Comparison of ENCODE assay signal across 8 mouse cellular contexts in the genomic region with DNA sequence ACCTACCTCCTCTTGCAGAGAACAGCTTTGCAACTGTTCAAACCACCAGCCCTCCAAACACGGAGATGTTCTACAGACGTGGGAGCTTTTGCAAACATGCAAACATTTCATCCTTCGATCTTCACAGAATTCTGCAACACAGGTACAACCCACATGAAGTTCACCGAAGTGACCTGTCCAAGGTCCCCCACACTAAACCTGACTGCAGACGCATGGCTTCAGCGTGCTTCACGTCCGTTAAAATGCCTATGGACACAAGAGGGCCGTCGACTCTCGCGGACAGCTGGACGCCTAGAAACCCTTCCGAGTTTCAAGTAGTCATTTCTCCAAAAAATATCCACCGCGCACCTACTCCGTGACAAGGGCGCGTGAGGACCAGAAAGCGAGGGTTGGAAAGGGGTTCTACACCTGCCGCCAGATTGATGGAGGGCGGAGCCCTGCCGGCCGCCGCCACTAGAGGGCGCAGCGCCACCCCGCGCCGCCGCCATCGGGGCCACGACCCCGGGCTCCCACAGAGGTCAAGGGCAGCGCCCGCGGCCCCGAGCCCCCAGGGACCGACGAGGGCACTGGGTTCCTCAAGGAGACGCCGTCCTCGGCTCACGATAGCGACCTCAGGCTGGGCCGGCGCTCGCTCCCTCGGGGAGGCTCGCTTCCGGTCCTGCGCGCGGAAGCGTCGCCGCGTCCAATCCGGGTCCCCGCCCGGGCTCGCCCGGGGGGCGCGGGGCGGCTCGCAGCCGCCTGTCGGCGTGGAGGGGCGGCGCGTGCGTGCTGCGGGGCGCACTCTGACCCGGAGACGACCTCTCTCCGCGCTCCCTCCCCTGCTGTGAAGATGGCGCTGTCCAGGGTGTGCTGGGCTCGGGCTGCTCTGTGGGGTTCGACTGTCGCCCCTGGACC. TPM values are rescaled to one million over a fixed set of nuclear protein-coding genes. Genes with fewer than 3 reads are reported as not detected.
DNase-seq lines count a peak whose midpoint lies in the region; ATAC-seq lines count a peak whose summit lies in the region.

A gene (plus strand): TSS at position 729 of the 894 bp plus-strand sequence.

- H3K27me3 ChIP-seq in hindbrain, embryonic 13.5 days, result no peaks in the 10 kb centered on the region

- DNase-seq in R1 (ENCODE audit: low read depth, low spot score), result peak; percentile 84
- peak; percentile 87 to 93 for DNase-seq in cerebellum, postnatal 25 days
- peak; percentile 77 to 81 for DNase-seq in frontal cortex, postnatal 25 days (ENCODE audit: low spot score in 2 of 2)
- peak; percentile 79 to 90 for DNase-seq in layer of hippocampus, postnatal 25 days (ENCODE audit: extremely low spot score in 1 of 2, low spot score in 1 of 2)
- peak; percentile 83 for DNase-seq in lung, postnatal 14 days
- DNase-seq in ovary, postnatal 36 days (ENCODE audit: low spot score), result peak; percentile 90
- DNase-seq in thymus, postnatal 14 days, result peak; percentile 93

- H3K27ac ChIP-seq in hindbrain, embryonic 13.5 days, result peak within 1 kb of the TSS; percentile 88

- no peaks in the 10 kb centered on the region for H3K9me3 ChIP-seq in hindbrain, embryonic 13.5 days

- H3K4me1 ChIP-seq in hindbrain, embryonic 13.5 days (replicated peaks), result peaks cover 38% of the 10 kb centered on the region

- peak within 1 kb of the TSS; percentile 88 for H3K4me2 ChIP-seq in hindbrain, embryonic 13.5 days

- ATAC-seq in hindbrain, embryonic 13.5 days (ENCODE audit: low FRiP score), result peak; percentile 94

- H3K9ac ChIP-seq in hindbrain, embryonic 13.5 days, result peak within 1 kb of the TSS; percentile 90

- peaks cover 25% of the 10 kb centered on the region for H3K36me3 ChIP-seq in hindbrain, embryonic 13.5 days

- peak within 1 kb of the TSS; percentile 88 for H3K4me3 ChIP-seq in hindbrain, embryonic 13.5 days

- WGBS in hindbrain, embryonic 13.5 days, result 2% methylated on average over 81 of the region's 84 CpGs

RNA-seq across cellular contexts. Expression of the gene that starts here (rescaled TPM):
- 53.1 and 56.4 TPM in 2 replicates for polyA plus RNA-seq in hindbrain, embryonic 13.5 days (2015; fragmentation: Nextera tagmentation; extraction: Ambion mirVana)
- total RNA-seq in layer of hippocampus, postnatal 25 days (2021), result 10 to 100 TPM; 56.9 to 58.5 TPM

Comparison
In these comparisons a context has a peak if more than half of its experiments do, and no peak if none do; other contexts are left out.
1. Peak in every context shown above with its lines: DNase-seq, ATAC-seq, H3K4me3 ChIP-seq and H3K27ac ChIP-seq.